Mouse (Mus musculus) ovary, postnatal 10 days (tissue): ENCODE measurements around the gene Aip.
"Not testable (repeated sequence)": the region's sequence is repeated elsewhere in the genome, so short reads cannot be mapped to it uniquely, and the experiment has no call there.

Experiments used
- DNase-seq: peaks from one replicate; pipeline ENCODE4 v3.0.0; 2022; ENCODE audit warnings: low spot score

The Aip gene

DNA sequence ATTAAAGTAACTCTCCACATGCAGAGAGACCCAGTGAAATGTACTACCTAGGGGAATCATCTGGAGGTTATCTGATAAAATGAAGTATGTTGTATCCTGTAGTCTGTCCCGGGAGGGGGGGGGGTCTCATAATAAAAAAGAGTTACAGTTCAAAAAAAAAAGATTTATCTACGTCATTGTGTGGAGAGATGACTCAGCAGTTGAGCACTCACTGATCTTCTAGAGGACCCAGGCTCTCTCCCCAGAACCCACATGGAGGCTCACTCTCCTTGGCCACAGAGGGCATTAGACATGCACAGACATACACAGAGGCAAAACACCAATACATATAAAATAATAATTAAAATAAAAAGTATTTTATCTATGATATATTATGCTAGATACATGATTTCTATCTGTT is 34.3 kb downstream of the Aip start:
- no peak for DNase-seq

- no peak for DNase-seq
Measured at GRCm38 (mm10) chr19:4090446-4090845, 35.2 kb downstream of the Aip start.

GRCm38 (mm10) chr19:4089128-4089527 is 36.5 kb downstream of the Aip start:
- no peak for DNase-seq

- no peak for DNase-seq
Measured at GRCm38 (mm10) chr19:4088146-4088545, 37.5 kb downstream of the Aip start.

DNA sequence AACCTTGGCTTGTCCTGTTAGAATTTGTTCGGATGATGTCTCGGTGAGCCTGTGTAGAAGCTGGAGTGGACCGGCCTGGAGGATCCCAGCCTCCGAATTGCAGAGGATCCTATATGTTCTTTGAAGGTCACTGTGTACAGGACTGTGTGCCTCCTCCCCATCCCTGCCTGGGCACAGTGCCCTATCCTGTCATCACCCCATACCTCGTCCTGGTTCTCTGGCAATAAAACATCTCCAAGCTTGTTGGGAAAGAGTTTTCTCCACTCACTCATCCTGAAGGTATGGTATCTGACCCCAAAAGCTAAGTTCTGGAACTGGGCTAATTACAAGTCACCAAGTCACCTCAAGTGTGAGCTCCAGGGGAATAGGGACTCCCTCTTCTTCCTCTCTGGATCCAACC is 38.6 kb downstream of the Aip start:
- DNase-seq = no peak

GRCm38 (mm10) chr19:4086156-4086555 is 39.5 kb downstream of the Aip start:
- no peak for DNase-seq

DNA sequence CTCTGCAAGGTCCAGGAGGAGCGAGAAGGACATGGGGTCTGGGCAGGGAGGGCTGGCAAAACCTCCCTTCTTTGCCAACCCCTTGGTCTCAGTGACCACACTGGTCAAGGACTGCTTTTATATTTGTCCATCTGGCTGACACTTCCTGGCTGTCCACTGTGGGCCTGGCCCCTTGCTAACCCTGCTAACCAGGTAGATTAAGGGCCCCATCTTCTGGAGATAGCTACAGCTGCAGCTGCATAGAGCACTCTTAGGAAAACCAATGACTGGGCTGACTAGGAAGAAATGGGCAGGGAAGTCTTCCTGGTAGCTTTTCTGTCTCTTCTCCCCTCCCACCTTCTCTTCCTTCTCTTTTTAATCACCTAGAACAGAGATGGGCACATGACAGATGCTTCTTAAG is 40.7 kb downstream of the Aip start:
- no peak for DNase-seq

DNA sequence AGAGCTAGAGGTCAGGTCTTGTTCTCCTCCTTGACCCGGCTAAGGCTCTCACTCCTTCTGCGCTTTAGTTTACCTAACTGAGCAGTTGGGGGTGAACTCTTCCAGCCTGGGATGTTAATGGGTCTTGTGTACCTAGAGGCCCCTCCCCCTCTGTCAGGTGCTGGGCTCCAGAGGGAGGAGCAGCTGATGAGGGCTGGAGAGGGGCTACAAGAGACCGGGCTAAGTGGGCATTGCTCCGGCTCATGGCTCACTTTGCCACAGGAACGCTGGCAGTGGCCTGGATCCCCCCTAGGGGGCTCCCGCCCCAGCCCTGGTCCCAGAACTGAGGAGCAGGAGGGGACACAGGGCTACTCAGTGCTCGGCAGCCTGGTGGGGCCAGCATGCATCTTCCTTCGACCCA is 41.8 kb downstream of the Aip start:
- no peak for DNase-seq

DNA sequence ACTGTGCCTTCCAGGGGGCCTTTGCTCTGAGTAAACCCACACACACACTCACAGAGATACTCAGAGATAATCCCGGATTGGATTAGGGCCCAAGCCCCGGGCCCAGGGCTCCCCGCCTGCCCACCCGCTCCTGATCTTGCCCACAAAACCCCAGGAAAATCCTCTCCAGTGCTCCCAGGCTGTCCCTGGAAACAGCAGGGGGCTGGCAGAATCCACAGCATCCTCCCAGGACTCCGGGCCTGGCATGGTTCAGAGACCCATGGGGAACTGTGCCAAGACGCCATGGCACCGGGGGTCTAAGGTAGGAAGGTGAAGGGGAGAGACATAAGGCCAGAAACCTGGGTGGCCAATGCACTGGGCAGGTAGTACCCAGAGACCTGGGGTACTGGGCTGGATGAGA is 42.3 kb downstream of the Aip start:
- no peak for DNase-seq

DNA sequence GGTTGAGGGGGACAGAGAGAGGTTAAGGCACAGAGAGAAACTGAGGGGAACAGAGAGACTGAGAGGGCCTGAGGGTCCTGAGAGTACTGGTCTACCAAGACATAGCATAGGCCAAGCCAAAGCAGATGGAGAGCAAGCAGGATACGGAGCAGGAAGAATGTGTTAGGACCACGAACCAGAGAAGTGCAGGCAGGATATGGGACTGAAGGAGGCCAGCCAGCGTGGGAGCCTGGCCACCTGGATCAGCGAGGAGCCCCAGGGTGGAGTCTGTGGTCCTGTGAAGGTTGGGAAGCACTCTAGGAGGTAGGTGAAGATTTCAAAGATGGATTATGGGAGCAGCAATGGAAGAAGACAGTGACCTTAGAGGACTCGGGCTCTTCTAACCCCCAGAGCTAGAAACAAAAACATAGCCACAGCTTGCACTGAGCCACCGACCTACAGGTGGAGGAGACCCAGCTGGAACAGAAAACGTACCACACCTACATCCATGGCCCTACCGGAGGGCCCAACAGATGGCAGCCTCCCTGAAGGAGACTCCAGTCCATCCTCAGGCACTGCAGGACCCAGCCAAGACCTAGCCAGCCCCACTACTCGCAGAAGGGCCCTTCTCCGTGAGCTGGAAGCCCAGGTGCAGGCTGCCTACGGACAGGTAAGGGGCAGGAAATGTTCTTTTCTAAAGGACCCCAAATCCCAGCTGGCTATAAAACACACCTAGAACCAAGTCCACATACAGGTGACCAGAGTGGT is 43.3 kb downstream of the Aip start:
- DNase-seq = no peak

DNA sequence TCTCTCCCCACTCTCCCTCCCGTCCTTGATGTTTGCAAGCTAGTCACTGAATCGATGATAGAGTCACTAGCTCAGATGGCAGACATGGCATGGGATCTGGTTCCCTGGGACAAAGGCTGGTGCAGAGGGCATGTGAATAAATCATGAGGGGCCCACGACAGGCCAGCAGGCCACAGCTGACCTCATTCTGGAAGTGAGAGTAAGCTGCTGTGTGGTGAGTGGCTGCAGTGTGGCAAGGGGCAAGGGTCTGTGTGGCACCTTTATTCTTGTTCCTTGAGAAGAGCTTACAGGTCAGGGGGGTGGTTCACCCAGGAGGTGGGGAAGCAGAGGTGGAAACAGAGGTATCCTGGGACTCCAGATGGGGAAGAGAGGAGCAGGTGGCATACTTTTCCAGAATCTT is 44.3 kb downstream of the Aip start, which contains the start of gene Cabp2:
Gene Cabp2, plus strand, starts transcription at position 185 of the 400 bp plus-strand sequence.
- DNase-seq = no peak

- DNase-seq = no peak
Measured at GRCm38 (mm10) chr19:4080511-4081009, 45.1 kb downstream of the Aip start.

GRCm38 (mm10) chr19:4079594-4079993 is 46.1 kb downstream of the Aip start:
- DNase-seq = no peak

DNA sequence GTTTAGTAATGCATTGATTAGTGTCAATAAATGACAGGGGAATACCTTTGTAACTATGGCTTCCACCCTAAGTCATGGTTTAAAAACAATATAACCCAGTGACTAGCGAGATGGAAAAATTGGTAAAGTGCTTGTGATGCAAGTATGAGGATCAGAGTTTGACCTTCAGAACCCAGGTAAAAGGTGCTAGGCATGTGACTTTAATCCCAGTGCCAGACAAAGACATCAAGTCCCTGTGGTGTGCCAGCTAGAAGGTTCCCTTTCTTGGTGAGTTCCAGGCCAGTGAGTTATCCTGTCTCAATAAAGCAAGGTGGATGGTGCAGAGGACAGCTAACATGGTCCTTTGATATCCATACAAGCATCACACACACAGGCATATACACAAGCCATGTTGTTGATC is 50.1 kb downstream of the Aip start:
- no peak for DNase-seq

GRCm38 (mm10) chr19:4072706-4073424 is 52.8 kb downstream of the Aip start:
- no peak for DNase-seq

GRCm38 (mm10) chr19:4071406-4071805 is 54.3 kb downstream of the Aip start:
- DNase-seq = no peak

DNA sequence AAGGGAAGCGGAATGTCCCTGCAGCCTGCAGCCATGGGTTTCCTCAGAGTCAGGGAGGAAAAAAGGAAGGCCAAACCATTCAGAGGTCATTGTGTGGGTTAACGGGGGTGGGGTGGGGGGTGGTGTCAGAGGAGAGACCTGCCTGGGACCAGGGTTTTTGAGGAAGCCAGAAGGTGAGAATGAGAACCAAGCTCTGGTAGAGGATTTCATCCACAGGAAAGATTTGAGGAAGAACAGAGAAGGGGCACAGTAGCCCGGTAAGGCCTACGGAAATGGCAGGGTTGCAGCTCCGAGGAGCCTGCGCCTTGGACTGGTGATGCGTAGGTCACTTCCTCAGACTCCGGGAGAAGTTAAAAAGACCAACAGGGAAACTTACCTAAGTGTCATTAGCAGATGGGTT is 54.9 kb downstream of the Aip start:
- DNase-seq = no peak

DNA sequence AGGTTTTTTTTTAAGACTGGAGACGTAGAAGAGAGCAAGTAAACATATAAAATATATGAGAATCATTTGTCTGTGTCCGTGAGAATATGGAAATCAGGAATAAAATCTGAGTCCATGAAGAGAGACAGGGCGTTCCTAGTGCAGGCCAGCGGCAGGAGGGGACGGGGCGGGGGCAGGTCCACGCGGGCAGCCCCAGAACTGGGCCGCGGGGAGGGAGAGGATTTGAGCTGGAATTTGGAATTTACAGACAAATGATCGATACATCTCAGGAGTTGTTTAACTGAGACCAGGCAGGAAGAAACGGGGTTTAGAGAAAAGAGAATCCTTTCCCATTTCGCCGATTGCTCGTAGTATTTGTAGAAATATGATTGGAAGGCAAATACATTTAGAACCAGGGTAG is 55.3 kb downstream of the Aip start:
- no peak for DNase-seq

DNA sequence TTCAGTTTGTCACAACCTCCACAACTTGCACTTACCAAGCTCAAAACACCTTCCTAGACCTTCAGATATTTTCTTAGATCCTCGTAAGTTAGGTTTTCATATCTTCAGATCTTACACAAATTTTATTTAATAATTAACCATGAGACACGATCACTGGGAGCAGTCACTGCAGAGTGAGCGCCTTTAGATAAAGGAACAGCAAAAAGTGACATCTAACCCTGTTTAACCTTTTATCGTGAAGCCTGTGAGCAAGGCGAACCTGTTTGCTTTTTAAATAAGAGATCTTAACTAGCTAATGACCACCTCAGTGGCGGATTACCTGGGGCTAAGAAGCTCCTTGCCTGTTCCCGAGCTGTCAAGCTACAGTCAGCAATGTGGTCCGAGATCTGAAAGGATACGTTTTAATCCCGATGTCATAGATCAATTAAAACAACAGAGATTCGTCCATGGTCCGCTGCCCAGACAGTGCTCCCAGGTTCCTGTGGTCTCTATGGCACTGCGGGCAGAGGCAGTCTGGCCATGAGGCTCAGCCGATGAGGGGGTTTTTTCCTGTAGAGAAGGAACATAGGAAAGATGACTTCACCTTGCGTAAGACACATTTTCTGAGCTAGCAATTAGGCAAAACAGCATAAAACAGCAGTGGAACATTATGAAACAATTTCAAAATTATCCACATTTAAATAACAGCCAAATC is 56.8 kb downstream of the Aip start:
- DNase-seq = no peak

- not testable (repeated sequence) for DNase-seq
Measured at GRCm38 (mm10) chr19:4068242-4068641, 57.4 kb downstream of the Aip start.

DNA sequence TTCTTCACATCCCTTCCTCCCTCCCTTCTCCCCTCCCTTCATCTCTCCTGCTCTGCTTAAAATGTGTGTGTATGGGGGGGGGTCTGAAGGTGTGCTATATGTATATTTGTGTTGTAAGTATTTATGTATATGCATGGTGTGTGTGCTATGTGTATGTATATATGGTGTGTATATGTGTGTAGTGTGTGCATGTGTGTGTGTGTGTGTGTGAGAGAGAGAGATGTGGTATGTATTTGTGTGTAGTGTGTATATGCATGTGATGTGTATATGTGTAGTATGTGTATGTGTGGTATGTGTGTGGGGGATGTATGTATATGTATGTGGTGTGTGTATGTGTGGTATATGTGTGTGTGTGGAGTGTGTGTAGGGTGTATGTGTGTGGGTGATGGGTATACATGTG is 58.8 kb downstream of the Aip start:
- no peak for DNase-seq

- DNase-seq = no peak
Measured at GRCm38 (mm10) chr19:4066280-4066679, 59.4 kb downstream of the Aip start.

DNA sequence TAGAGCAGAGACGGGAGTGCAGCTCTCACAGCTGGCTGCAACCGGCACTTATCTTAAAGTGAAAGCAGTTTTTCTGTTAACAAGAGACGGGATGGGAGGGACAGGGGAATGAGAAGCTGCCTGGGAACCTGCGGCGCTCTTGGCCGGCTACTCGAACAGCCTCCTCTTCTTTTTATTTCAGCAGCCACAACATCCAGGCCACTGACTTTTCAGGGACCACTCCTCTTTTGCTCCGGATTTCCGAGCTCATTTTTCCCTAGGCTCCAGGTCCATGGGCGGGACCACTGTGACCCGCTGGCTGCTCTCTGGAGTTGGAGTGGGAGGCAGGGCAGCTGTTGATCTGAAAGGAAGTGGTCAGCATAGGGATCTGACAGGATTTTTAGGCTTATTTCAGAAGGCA is 61.2 kb downstream of the Aip start:
- DNase-seq = not testable (repeated sequence)
